Mouse (Mus musculus): ENCODE data around the gene Chaf1b. TPM values are rescaled to one million over a fixed set of nuclear protein-coding genes. Genes with fewer than 3 reads are reported as not detected.

Chaf1b gene
- polyA plus RNA-seq, 1 experiment = 3.3 TPM

GRCm38 (mm10) chr16:93877612-93878380, 5.9 kb upstream of the Chaf1b start:
- no peaks in the 10 kb centered on the region for H3K27me3 ChIP-seq (ENCODE audit: control insufficient read depth, insufficient read depth, low read length)
- 86% methylated on average over 6 of the region's 6 CpGs for WGBS
- TF ChIP-seq CTCF (IDR thresholded peaks at IDR 0.05; ENCODE audit: extremely low read depth, insufficient read length, insufficient replicate concordance, low read depth, low read length) = no peak
- TF ChIP-seq POLR2A (IDR thresholded peaks at IDR 0.05; ENCODE audit: low read depth, low read length) = no peak
- no peak overlapping the region for H3K27ac ChIP-seq (ENCODE audit: insufficient read depth, low read depth, low read length)
- H3K4me1 ChIP-seq (ENCODE audit: control insufficient read depth, insufficient read depth, insufficient read length, low read length) = no peaks in the 10 kb centered on the region
- H3K4me3 ChIP-seq (ENCODE audit: low read depth, low read length) = no peak overlapping the region
- H3K36me3 ChIP-seq (ENCODE audit: control insufficient read depth, insufficient read depth, low read length) = peaks cover 34% of the 10 kb centered on the region

GRCm38 (mm10) chr16:93884086-93884721, 503 bp downstream of the Chaf1b start:
- TF ChIP-seq POLR2A (IDR thresholded peaks at IDR 0.05; ENCODE audit: low read depth, low read length) = no peak
- no peak for TF ChIP-seq CTCF (IDR thresholded peaks at IDR 0.05; ENCODE audit: extremely low read depth, insufficient read length, insufficient replicate concordance, low read depth, low read length)
- under 1% methylated on average over 43 of the region's 43 CpGs for WGBS

GRCm38 (mm10) chr16:93884722-93885113, 1.0 kb downstream of the Chaf1b start:
- TF ChIP-seq CTCF (IDR thresholded peaks at IDR 0.05; ENCODE audit: extremely low read depth, insufficient read length, insufficient replicate concordance, low read depth, low read length) = no peak
- no peak for TF ChIP-seq POLR2A (IDR thresholded peaks at IDR 0.05; ENCODE audit: low read depth, low read length)
- WGBS = 48% methylated on average over 5 of the region's 5 CpGs
- H3K27me3 ChIP-seq (ENCODE audit: control insufficient read depth, insufficient read depth, low read length) = no peaks in the 10 kb centered on the region
- H3K36me3 ChIP-seq (ENCODE audit: control insufficient read depth, insufficient read depth, low read length) = no peaks in the 10 kb centered on the region
- H3K4me1 ChIP-seq (ENCODE audit: control insufficient read depth, insufficient read depth, insufficient read length, low read length) = peaks cover 3% of the 10 kb centered on the region; the same call in 1 of the 2 replicates
- H3K4me3 ChIP-seq (ENCODE audit: low read depth, low read length) = peak overlapping the region; percentile 87
- H3K27ac ChIP-seq (ENCODE audit: insufficient read depth, low read depth, low read length) = no peak overlapping the region

More at GRCm38 (mm10) chr16:93884086-93884721, 503 bp downstream of the Chaf1b start:
- no peaks in the 10 kb centered on the region for H3K36me3 ChIP-seq (ENCODE audit: control insufficient read depth, insufficient read depth, low read length)
- peak overlapping the region; percentile 87 for H3K4me3 ChIP-seq (ENCODE audit: low read depth, low read length)
- H3K27ac ChIP-seq (ENCODE audit: insufficient read depth, low read depth, low read length) = no peak overlapping the region
- H3K4me1 ChIP-seq (ENCODE audit: control insufficient read depth, insufficient read depth, insufficient read length, low read length) = peaks cover 3% of the 10 kb centered on the region; the same call in 1 of the 2 replicates
- no peaks in the 10 kb centered on the region for H3K27me3 ChIP-seq (ENCODE audit: control insufficient read depth, insufficient read depth, low read length)

- whole genome bisulfite sequencing = 79% methylated on average over 6 of the region's 6 CpGs
- Histone ChIP-seq H3K27me3 (ENCODE audit: control insufficient read depth, insufficient read depth, low read length) (no peaks in the 10 kb centered on the region), H3K27ac (ENCODE audit: insufficient read depth, low read depth, low read length) (no peak overlapping the region), H3K36me3 (ENCODE audit: control insufficient read depth, insufficient read depth, low read length) (peaks cover 1% of the 10 kb centered on the region; the same call in 1 of the 2 replicates), H3K4me3 (ENCODE audit: low read depth, low read length) (no peak overlapping the region), H3K4me1 (ENCODE audit: control insufficient read depth, insufficient read depth, insufficient read length, low read length) (peaks cover 3% of the 10 kb centered on the region; the same call in 1 of the 2 replicates)
- TF ChIP-seq POLR2A (IDR thresholded peaks at IDR 0.05; ENCODE audit: low read depth, low read length) (no peak), CTCF (IDR thresholded peaks at IDR 0.05; ENCODE audit: extremely low read depth, insufficient read length, insufficient replicate concordance, low read depth, low read length) (no peak)
These were observed 4.8 kb downstream of the Chaf1b start for GRCm38 (mm10) chr16:93888481-93888880.

GRCm38 (mm10) chr16:93890948-93891604, 7.4 kb downstream of the Chaf1b start:
- H3K36me3 ChIP-seq (ENCODE audit: control insufficient read depth, insufficient read depth, low read length) = peaks cover 1% of the 10 kb centered on the region; the same call in 1 of the 2 replicates
- WGBS = 82% methylated on average over 12 of the region's 12 CpGs
- TF ChIP-seq POLR2A (IDR thresholded peaks at IDR 0.05; ENCODE audit: low read depth, low read length) = no peak
- no peak for TF ChIP-seq CTCF (IDR thresholded peaks at IDR 0.05; ENCODE audit: extremely low read depth, insufficient read length, insufficient replicate concordance, low read depth, low read length)
- H3K4me3 ChIP-seq (ENCODE audit: low read depth, low read length) = no peak overlapping the region
- H3K27ac ChIP-seq (ENCODE audit: insufficient read depth, low read depth, low read length) = no peak overlapping the region
- no peaks in the 10 kb centered on the region for H3K27me3 ChIP-seq (ENCODE audit: control insufficient read depth, insufficient read depth, low read length)
- no peaks in the 10 kb centered on the region for H3K4me1 ChIP-seq (ENCODE audit: control insufficient read depth, insufficient read depth, insufficient read length, low read length)

GRCm38 (mm10) chr16:93893285-93893684, 9.6 kb downstream of the Chaf1b start:
- TF ChIP-seq CTCF (IDR thresholded peaks at IDR 0.05; ENCODE audit: extremely low read depth, insufficient read length, insufficient replicate concordance, low read depth, low read length) (no peak), POLR2A (IDR thresholded peaks at IDR 0.05; ENCODE audit: low read depth, low read length) (no peak)
- peaks cover 1% of the 10 kb centered on the region; the same call in 1 of the 2 replicates for H3K36me3 ChIP-seq (ENCODE audit: control insufficient read depth, insufficient read depth, low read length)
- H3K4me1 ChIP-seq (ENCODE audit: control insufficient read depth, insufficient read depth, insufficient read length, low read length) = no peaks in the 10 kb centered on the region
- 91% methylated on average over 5 of the region's 5 CpGs for WGBS
- H3K27ac ChIP-seq (ENCODE audit: insufficient read depth, low read depth, low read length) = no peak overlapping the region
- H3K4me3 ChIP-seq (ENCODE audit: low read depth, low read length) = no peak overlapping the region
- H3K27me3 ChIP-seq (ENCODE audit: control insufficient read depth, insufficient read depth, low read length) = no peaks in the 10 kb centered on the region
